Comparison of ENCODE assay signal across 8 mouse cellular contexts in genomic region chr10:80929299-80930226, GRCm38 (mm10). TPM values are rescaled to one million over a fixed set of nuclear protein-coding genes. Genes with fewer than 3 reads are reported as not detected.
DNase-seq lines count a peak whose midpoint lies in the region; ATAC-seq and TF ChIP-seq lines count a peak whose summit lies in the region.

Gadd45b (plus strand) TSS chr10:80930073.

- DNase-seq in c-Kit-positive CD71-positive TER-119-negative erythroid progenitor cells, embryonic 14.5 days (ENCODE audit: low read depth): peak; percentile 97
- peak; percentile 98 to 99 for DNase-seq in heart, postnatal 14 days
- peak; percentile 99 for DNase-seq in layer of hippocampus, adult 11-12 months (ENCODE audit: low spot score)
- peak; percentile 99 for DNase-seq in lung, adult 18-20 months
- peak; percentile 99 for DNase-seq in testis, postnatal 14 days (ENCODE audit: low spot score)

- peaks cover 93% of the 10 kb centered on the region for H3K4me1 ChIP-seq in E14TG2a.4 (replicated peaks; ENCODE audit: low read depth, low read length)
- peaks cover 56% of the 10 kb centered on the region for H3K4me1 ChIP-seq in forebrain, embryonic 12.5 days
- peaks cover 51% of the 10 kb centered on the region for H3K4me1 ChIP-seq in neural tube, embryonic 15.5 days

- no peaks in the 10 kb centered on the region for H3K9me3 ChIP-seq in E14TG2a.4 (ENCODE audit: low read length)
- no peaks in the 10 kb centered on the region for H3K9me3 ChIP-seq in forebrain, embryonic 12.5 days
- H3K9me3 ChIP-seq in neural tube, embryonic 15.5 days (replicated peaks): no peaks in the 10 kb centered on the region

- intact Hi-C loops in heart, postnatal 14 days (cut with DNase I): loop anchor here (2.0 kb wide), 1 partner anchor 65 kb away; no protein-coding TSS in a partner anchor

- H3K9ac ChIP-seq in forebrain, embryonic 12.5 days: peak within 1 kb of the TSS; percentile 64
- H3K9ac ChIP-seq in neural tube, embryonic 15.5 days (replicated peaks): peak within 1 kb of the TSS; percentile 72

- H3K27ac ChIP-seq in forebrain, embryonic 12.5 days: peak within 1 kb of the TSS; percentile 74; the same call in 1 of the 2 replicates
- H3K27ac ChIP-seq in neural tube, embryonic 15.5 days (replicated peaks): peak within 1 kb of the TSS; percentile 72

- peaks cover 8% of the 10 kb centered on the region for H3K36me3 ChIP-seq in E14TG2a.4 (ENCODE audit: insufficient read depth, low read length)
- no peaks in the 10 kb centered on the region for H3K36me3 ChIP-seq in forebrain, embryonic 12.5 days (replicated peaks)
- H3K36me3 ChIP-seq in neural tube, embryonic 15.5 days: no peaks in the 10 kb centered on the region

- peaks cover 42% of the 10 kb centered on the region for H3K27me3 ChIP-seq in E14TG2a.4 (ENCODE audit: insufficient read depth, low read length)
- peaks cover 45% of the 10 kb centered on the region for H3K27me3 ChIP-seq in forebrain, embryonic 12.5 days
- peaks cover 45% of the 10 kb centered on the region for H3K27me3 ChIP-seq in neural tube, embryonic 15.5 days (replicated peaks)

- under 1% methylated on average over 56 of the region's 56 CpGs for WGBS in forebrain, embryonic 12.5 days
- WGBS in neural tube, embryonic 15.5 days: under 1% methylated on average over 56 of the region's 56 CpGs

- TF ChIP-seq CTCF in E14TG2a.4 (conservative IDR thresholded peaks at IDR 0.05; ENCODE audit: low read length): no peak

- H3K4me3 ChIP-seq in E14TG2a.4 (replicated peaks; ENCODE audit: low read length): peak within 1 kb of the TSS; percentile 90
- peak within 1 kb of the TSS; percentile 48 for H3K4me3 ChIP-seq in forebrain, embryonic 12.5 days (replicated peaks)
- peak within 1 kb of the TSS; percentile 50 for H3K4me3 ChIP-seq in neural tube, embryonic 15.5 days (replicated peaks)

- peak; percentile 94 for ATAC-seq in forebrain, embryonic 12.5 days (ENCODE audit: low FRiP score)
- peak; percentile 91 for ATAC-seq in neural tube, embryonic 15.5 days (ENCODE audit: low FRiP score)

- H3K4me2 ChIP-seq in forebrain, embryonic 12.5 days: peak within 1 kb of the TSS; percentile 91
- peak within 1 kb of the TSS; percentile 88 for H3K4me2 ChIP-seq in neural tube, embryonic 15.5 days

RNA-seq across cellular contexts. Expression of gene Gadd45b, which starts in this region (rescaled TPM):
- 8.2 and 9.8 TPM in 2 replicates for polyA plus RNA-seq in forebrain, embryonic 12.5 days (2016; fragmentation: Nextera tagmentation; extraction: Ambion mirVana)
- total RNA-seq in heart, postnatal 14 days (2021): 10 to 100 TPM; 13.6 to 17.2 TPM
- 9.0 and 11.1 TPM in 2 replicates for polyA plus RNA-seq in neural tube, embryonic 15.5 days (2015; fragmentation: Nextera tagmentation; extraction: Ambion mirVana)

Comparison
In these comparisons a context has a peak if more than half of its experiments do, and no peak if none do; other contexts are left out.
1. Peak in every context shown above with its lines: DNase-seq, ATAC-seq, H3K4me3 ChIP-seq and H3K27ac ChIP-seq.